Mouse (Mus musculus) gastrocnemius, adult 18-20 months (tissue): Measurements from ENCODE around the gene Myo10. TPM values are rescaled to one million over a fixed set of nuclear protein-coding genes. Genes with fewer than 3 reads are reported as not detected.

Experiments
- DNase-seq: peaks from one replicate; pipeline ENCODE4 v3.0.0; 2021; ENCODE audit warnings: low spot score
- total RNA-seq, 2 experiments: library from RNA; stranded (reverse); gene quantifications; 2 replicates each; pipeline ENCODE4 v1.2.3; 2021

Gene Myo10
- total RNA-seq, 2 experiments from 2014 or later = 49.7 to 59.3 TPM

DNA sequence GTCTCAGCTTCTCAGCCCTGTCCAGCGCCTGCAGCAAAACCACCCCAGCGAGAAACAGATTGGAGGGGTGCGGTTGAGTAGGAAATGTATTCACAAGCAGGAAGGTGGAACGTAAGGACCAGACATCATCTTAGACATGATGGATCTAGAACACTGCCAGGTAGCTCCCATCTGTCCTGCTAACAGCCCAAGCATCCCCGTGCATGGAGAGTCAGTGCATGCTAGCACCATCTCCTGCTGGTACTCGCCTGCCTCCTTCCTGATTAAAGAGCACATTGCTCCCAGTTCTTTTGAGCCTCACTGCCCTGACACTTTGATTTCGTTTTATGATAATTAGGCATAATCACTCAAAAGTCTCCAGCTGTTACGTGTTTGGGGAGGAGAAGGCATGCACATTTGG lies 96.9 kb downstream of the Myo10 start:
- DNase-seq = no peak

GRCm38 (mm10) chr15:25720263-25720662 lies 97.9 kb downstream of the Myo10 start:
- no peak for DNase-seq

DNA sequence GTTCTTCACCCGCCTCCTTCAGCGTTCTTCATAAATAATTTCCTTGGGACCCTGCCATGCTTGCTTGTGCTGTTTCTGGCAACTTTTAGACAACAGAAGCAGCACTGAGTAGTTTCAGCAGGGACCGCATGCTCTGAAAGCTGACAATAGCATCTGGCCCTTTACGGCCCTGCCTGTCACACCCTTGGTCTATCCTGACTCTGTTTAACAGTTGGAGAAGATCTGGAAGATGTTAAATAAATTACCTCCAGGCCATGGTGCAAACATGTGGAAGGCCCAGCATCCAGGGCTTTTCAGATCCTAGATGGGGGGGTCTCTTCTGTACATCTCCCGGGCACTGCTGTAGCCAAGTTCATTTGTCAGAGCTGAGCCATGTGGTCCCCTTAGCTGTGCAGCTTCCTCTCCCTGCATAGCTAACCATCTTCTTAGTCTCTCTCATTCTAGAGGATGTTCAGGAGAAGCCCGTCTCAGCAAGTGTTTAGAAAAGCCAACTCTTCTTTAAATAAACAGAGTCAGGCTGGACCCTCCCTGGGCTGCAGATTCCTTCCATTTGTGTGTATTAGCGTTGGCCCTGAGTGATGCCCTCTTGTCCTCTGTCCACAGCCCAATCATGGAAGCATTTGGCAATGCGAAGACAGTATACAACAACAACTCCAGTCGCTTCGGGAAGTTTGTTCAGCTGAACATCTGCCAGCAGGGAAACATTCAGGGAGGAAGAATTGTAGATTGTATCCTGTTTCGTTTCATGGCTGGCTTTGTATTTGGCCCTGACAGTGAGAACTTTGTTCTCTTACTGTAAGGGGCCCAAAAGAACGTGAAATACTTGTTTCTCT lies 101.2 kb downstream of the Myo10 start:
- no peak for DNase-seq

GRCm38 (mm10) chr15:25724549-25724948 lies 102.2 kb downstream of the Myo10 start:
- DNase-seq = no peak

DNA sequence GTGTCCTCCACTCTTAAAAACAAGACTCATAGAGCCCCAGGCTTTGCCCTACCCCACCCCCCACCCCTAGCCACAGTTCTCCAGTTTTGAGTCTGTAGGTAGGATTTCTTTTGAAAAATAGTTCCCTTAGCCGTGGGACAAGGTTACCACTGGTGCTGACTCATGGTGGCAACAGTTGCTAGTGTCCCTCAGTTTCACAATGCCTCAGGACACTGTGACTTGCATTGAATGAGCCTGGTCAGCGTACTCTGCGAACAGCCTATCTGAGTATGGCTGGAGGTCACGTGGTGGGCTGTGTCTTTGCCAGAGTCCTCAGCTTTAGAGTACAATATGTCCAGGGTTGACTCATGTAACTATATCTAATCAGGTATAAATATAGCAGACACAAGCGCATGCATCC lies 104.5 kb downstream of the Myo10 start:
- DNase-seq = peak; percentile 87

DNA sequence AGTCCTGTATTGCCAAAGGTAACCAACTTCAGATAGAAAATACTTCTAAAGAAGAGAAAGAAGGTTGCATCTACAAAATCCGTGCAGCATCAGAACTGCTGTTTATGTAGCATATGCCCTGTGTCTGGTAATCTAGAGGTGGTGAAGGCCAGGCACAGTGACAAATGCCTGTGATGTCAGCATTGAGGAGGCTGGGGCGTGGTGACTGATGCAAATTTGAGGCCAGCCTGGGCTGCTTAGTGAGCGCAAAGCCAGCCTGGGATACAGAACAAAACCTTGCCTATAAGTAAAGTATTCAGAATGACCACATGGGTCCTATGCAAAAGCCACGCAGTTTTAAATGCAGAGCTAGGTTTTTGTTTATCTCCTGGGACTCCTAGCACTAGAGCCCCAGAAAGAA lies 106.2 kb downstream of the Myo10 start:
- DNase-seq = no peak

DNA sequence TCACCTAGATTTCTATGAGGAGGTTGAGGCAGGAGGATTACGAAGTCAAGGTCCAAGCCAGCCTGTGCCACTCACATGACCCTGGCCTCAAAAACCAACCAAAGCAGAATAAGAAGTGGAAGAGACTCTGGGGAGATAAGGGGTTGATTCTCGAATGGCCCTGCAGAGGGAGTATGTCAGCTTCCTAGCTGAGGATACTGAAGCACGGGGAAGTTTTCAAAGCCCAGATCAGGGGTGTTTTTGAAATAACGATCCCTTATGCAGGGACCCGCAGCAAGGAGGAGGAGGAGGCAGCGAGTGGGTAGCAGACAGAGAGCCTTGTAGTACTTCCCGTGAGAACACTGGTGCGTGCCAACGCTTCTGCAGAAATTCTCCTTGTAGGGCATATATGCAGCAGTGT lies 108.7 kb downstream of the Myo10 start:
- peak; percentile 30 for DNase-seq

DNA sequence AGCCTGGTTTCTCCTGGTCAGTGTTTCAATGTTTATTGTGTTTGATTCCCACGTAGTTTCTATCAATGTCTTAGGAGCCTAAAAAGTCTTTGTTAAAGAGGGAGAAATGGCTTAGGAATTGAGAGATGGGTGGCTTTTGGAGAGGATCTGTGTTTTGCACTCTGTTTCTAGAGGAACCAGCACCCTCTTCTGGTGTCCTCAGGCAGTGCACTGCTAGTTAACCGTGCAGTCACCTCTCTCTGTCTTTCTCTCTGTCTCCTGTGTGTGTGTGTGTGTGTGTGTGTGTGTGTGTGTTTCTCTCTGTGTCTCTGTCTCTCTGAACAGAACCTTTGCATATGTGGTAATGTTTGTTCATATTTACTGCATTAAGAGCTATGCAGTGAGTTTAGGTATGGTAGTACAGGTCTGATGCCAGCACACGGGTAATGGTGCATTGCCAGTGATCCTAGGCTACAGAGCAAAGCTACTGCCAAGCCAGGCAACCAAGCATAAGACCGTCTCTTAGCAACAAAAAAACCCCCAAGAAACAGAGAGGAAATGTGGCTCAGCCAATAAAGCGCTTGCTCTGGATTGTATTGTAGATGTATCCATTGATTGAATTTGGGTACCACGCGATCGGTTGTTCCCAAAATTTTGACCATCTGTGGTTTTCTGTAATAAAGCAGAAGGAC lies 110.6 kb downstream of the Myo10 start:
- DNase-seq = no peak

DNA sequence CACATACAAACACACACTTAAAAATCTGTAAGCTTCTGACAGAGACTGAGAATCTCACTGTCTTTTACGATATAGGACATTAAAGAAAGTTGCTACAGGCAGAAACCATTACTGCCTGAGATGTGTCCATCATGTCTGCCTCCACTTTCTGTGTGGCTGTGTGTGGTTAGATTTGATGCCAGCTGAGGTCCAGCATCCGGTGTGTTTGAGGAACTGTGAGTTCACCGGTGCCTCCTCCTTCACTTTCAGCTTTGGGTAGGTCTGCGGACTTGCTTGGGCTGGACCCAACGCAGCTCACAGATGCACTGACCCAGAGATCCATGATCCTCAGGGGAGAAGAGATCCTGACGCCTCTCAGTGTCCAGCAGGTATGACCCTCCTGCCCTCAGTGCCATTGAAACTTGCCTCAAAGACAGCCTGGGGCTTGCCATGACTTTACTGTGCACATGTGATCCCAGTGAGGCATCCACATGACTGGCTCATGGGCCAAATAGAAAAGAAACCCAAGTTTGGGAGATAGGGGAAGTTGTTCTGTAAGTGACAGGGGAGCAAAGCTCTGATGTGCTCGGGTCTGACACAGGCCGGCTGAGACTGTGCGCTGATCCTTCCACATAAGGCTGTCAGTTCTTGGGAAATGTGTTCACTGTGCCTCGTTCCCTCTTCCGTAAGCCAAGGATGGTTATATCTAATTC lies 111.6 kb downstream of the Myo10 start:
- DNase-seq = no peak

DNA sequence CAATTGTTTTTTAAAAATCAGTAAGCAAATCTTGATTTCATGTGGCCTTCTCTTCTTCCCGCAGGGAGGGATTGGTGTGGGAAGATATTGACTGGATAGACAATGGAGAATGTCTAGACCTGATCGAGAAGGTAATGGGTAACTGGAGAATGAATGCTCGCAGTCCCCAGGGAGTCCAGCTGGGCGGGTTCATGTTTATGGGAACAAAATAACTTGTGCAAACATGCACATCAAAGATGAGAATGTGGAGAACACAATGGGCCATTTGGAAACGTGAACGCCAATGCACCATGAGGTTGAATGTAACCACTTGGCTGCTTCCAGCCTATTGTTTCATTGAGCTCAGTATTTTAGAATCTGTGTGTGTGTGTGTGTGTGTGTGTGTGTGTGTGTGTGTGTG lies 114.2 kb downstream of the Myo10 start:
- DNase-seq = no peak

- DNase-seq = no peak
Observed at GRCm38 (mm10) chr15:25740271-25740670, 117.9 kb downstream of the Myo10 start.

DNA sequence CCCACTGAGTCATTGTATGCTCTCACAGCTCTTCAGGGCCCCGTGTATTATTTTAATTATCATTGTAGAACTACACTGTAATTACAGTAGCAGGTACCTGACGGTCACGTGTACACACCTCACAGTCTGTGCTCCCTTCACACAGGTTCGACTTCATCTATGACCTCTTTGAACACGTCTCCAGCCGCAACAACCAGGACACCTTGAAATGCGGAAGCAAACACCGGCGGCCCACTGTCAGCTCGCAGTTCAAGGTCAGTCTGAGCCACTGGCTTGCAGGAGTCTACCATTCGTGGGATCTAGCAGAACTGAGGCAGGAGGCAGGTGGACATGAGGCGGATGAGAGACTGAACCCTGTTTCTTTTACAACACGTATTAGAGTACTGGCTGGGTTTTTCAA lies 119.9 kb downstream of the Myo10 start:
- no peak for DNase-seq

- no peak for DNase-seq
Observed at GRCm38 (mm10) chr15:25751510-25751909, 129.2 kb downstream of the Myo10 start.

DNA sequence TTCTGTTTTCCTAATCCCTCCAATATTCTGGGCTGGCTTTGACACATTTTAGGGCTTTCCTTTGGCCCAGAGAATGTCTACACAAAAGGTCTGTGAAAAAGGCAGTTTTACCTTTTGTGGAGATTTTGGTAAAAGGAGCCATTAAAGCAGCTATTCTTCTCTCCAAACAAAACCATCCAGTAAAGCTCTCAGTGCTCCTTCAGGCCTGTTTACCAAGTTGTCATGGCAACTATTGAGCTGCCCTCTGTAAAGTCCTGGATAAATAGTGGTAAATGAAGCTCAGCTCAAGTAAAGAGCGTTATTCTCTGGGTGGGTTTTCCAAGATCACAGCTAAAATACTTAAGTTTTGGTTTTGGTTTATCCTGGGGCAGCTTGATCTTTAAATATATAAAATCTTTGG lies 130.3 kb downstream of the Myo10 start:
- DNase-seq = no peak

- no peak for DNase-seq
Observed at GRCm38 (mm10) chr15:25753003-25753402, 130.7 kb downstream of the Myo10 start.

- DNase-seq = no peak
Observed at GRCm38 (mm10) chr15:25753878-25754277, 131.6 kb downstream of the Myo10 start.

DNA sequence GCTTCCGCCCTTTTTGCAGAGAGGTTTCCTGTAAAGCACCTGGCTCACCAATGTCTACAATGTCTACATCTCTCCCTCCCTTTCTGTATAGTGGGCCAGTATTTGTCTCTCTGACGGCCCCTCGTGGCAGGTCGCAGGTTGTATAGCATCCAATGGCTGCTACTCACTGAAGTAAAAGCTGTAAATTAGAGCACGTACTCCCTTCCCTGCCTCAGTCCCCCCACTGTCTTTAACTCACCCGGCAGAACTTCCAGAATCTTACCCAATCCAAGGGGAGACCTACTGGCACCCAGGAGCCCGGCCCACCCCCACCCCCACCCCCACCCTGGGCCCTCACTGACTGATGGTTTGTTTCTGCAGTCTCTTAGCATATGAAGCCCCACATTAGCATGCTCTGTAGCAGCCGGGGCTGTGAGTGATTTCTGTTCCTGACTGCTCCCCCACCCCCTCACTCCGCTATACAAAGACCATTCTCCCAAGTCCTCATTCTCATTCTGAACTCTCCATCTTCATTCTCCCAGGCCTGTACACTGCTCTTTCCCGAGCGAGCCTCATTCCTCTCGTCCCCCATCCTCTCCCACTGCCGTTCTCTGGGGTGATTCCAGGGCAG lies 132.1 kb downstream of the Myo10 start:
- DNase-seq = no peak

- DNase-seq = no peak
Observed at GRCm38 (mm10) chr15:25755536-25755935, 133.2 kb downstream of the Myo10 start.

DNA sequence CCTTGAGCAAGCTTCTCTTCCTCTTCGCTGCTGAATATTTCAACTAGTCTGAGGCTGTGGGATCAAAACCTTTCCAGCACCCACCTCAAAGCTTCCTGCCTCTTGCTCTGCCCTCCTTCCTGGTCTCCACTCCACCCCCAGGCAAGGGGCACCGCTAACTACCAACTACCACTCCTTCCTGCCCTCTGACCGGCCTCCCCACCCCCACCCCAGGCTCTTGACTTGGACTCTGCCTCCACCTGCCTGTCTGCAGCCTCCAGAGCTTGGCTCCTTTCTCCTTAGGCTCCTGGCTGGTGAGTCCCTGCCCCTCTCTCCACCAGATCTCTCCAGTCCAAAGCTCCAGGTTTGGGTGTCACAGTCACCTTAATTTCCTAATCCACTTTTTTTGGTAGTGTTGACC lies 133.7 kb downstream of the Myo10 start:
- DNase-seq = no peak

- no peak for DNase-seq
Observed at GRCm38 (mm10) chr15:25758037-25758436, 135.7 kb downstream of the Myo10 start.

DNA sequence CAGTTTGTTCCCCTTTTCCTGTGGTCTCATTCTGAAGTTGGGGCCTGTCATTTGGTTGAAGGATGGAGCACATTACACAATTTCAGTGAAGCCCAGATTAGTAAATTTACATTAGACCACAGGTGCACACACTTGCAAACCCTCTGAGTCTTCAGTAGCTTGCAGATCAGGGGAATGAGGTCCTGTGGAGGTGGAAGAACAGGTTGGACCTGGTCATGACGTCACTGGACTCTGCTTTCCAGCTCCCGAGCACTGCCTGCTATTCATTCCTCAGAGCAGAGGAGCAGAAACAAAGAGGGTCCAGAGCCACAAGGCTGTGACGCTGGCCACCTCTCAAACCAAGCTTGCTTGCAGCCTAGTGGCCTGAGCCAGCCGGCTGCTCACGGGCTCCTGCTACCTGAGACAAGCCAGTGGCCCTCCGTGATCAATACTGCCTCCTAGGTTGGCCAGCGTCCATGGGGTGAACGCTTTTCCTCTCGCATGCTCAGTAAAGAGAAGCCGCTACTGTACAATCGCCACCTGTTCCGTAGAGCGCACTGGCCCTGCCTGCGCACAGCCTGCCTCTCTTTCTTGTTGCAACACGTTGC lies 136.3 kb downstream of the Myo10 start:
- no peak for DNase-seq

GRCm38 (mm10) chr15:25760304-25760703 lies 138.0 kb downstream of the Myo10 start:
- DNase-seq = no peak
